Mouse (Mus musculus): ENCODE measurements around the gene Mib2. TPM values are rescaled to one million over a fixed set of nuclear protein-coding genes. Genes with fewer than 3 reads are reported as not detected.
"Not testable (repeated sequence)": the region's sequence is repeated elsewhere in the genome, so short reads cannot be mapped to it uniquely, and the experiment has no call there.

The Mib2 gene
- polyA plus RNA-seq, 1 experiment from 2014 or later = 61.0 TPM

DNA sequence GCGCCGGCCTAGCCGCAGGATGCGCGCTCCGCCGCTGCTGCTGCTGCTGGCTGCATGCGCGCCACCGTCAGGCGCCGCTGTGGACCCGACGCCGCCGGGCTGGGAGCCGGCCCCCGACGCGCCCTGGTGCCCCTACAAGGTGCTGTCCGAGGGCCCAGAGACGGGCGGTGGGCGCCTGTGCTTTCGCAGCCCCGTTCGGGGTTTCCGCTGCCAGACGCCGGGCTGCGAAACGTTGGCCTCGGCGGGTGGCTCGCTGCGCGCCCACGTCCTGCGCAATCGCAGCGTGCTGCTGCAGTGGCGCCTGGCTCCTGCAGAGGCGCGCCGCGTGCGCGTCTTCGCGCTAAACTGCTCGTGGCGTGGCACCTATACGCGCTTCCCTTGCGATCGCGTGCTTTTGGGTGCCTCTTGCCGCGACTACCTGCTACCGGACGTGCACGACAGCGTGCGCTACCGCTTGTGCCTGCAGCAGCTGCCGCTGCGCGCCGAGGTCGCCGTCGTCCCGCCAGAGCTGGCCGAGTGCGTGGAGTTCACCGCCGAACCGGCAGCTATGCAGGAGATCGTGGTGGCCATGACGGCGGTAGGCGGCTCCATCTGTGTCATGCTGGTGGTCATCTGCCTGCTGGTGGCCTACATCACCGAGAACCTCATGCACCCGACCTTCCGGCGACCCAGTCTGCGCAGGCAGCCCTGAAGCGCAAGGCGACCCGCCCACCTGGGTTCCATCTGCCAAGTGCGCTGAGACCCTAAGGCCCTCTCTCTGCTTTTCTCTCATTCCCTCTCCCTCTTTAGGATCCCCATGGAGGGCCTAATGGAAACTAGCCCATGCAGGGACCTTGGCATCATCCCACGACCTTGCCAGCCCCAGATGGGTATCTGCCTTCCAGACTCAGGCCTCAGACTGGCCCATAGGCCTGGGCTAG is 25.7 kb upstream of the Mib2 start:
- peaks cover 30% of the 10 kb centered on the region for H3K4me1 ChIP-seq
- 0 out of 2 replicates have a peak, but pooled peaks cover 2% of the 10 kb centered on the region for H3K27me3 ChIP-seq (replicated peaks)
- H3K9ac ChIP-seq = peak overlapping the region; percentile 84
- H3K4me3 ChIP-seq = peak overlapping the region; percentile 55
- ATAC-seq (replicated peaks) = peak; percentile 84
- H3K4me2 ChIP-seq = peak overlapping the region; percentile 85
- WGBS = under 1% methylated on average over 79 of the region's 92 CpGs
- H3K36me3 ChIP-seq (replicated peaks) = no peaks in the 10 kb centered on the region
- H3K9me3 ChIP-seq = no peaks in the 10 kb centered on the region
- peak overlapping the region; percentile 97 for H3K27ac ChIP-seq

DNA sequence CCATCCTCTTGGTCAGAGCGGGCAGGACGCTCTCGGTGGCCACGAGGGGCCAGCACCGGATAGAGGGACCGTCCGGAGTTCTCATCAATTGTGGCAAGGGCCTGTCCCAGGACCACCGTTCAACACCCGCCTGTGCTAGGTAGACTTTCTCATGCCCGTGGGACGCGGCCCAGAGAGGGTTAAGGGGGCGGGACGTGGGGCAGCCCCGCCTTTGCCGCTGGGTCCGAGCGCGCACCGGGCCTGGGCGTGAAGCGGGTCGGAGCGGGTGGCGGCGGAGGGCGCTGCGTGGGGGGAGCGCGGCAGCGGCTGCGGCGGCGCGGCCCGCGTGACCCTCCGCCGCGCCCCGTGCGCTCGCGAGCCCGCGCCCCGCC is 25.1 kb upstream of the Mib2 start, which contains the start of gene Fndc10:
Gene Fndc10, plus strand, starts transcription at position 232 of the 371 bp plus-strand sequence.
- H3K27ac ChIP-seq = peak within 1 kb of the TSS; percentile 97
- ATAC-seq (replicated peaks) = peak; percentile 91
- peak within 1 kb of the TSS; percentile 85 for H3K4me2 ChIP-seq
- H3K9me3 ChIP-seq = no peaks in the 10 kb centered on the region
- peaks cover 30% of the 10 kb centered on the region for H3K4me1 ChIP-seq
- no peaks in the 10 kb centered on the region for H3K36me3 ChIP-seq (replicated peaks)
- H3K9ac ChIP-seq = peak within 1 kb of the TSS; percentile 84
- H3K27me3 ChIP-seq (replicated peaks) = 0 out of 2 replicates have a peak, but pooled peaks cover 2% of the 10 kb centered on the region
- peak within 1 kb of the TSS; percentile 55 for H3K4me3 ChIP-seq
- under 1% methylated on average over 26 of the region's 47 CpGs for WGBS

DNA sequence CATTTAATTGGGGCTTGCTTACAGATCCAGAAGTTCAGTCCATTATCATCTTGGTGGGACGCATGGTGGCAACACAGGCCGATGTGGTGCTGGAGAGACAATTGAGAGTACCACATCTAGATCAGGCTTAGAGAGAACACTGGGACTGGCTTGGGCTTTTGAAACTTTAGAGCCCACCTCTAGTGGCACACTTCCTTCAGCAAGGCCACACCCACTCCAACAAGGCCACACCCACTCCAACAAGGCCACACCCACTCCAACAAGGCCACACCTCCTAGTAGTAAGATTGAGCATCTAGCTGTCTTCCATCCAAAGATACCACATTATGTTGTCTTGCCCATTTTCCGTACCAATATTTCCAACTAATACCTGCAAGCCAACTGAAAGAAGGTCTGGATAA is 23.4 kb upstream of the Mib2 start:
- no peak overlapping the region for H3K9ac ChIP-seq
- 0 out of 2 replicates have a peak, but pooled peaks cover 2% of the 10 kb centered on the region for H3K27me3 ChIP-seq (replicated peaks)
- no peak for ATAC-seq (replicated peaks)
- 96% methylated on average over 3 of the region's 3 CpGs for WGBS
- H3K4me1 ChIP-seq = peaks cover 30% of the 10 kb centered on the region
- H3K36me3 ChIP-seq (replicated peaks) = no peaks in the 10 kb centered on the region
- no peak overlapping the region for H3K27ac ChIP-seq
- no peak overlapping the region for H3K4me3 ChIP-seq
- H3K9me3 ChIP-seq = no peaks in the 10 kb centered on the region
- no peak overlapping the region for H3K4me2 ChIP-seq

DNA sequence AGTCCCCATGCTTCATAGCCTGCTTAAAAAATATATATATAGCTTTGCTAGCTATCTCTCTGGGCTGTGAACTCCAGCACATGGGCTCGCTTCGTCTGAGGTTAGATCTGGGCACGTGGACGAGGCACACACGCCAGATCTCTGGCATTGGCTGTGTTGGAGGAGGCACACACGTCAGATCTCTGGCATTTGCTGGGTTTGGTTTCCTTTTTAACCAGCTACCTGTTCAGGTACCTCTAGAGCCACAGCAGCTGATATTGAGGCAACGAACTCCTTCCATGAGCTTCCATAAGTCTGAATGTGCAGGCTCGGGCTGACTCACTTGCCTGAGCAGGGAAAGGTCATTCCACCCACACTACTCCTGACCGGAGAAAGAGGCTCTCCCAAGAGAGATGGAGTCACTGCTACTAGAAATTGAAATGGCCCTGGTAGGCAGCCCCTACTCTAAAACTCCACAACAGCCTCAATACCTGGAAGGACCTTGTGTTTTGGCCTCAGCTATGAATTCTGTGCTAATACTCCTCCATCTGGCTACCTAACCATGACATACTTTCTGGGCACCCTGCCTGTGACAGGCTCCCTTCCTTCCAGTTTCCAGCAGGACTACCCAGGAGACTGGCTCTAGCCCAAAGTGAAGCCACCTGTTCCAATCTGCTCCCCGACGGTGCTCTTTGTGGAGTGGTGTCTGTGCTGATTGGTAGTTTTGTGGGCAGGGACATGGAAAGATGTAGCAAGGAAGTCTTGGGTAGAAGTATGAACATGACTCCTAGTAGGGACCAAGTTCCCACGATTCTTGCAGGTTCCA is 21.8 kb upstream of the Mib2 start:
- H3K36me3 ChIP-seq (replicated peaks) = no peaks in the 10 kb centered on the region
- H3K4me3 ChIP-seq = no peak overlapping the region
- H3K4me1 ChIP-seq = peaks cover 15% of the 10 kb centered on the region
- H3K4me2 ChIP-seq = no peak overlapping the region
- no peak for ATAC-seq (replicated peaks)
- 78% methylated on average over 12 of the region's 12 CpGs for WGBS
- H3K27ac ChIP-seq = no peak overlapping the region
- no peak overlapping the region for H3K9ac ChIP-seq
- no peaks in the 10 kb centered on the region for H3K9me3 ChIP-seq
- 0 out of 2 replicates have a peak, but pooled peaks cover 2% of the 10 kb centered on the region for H3K27me3 ChIP-seq (replicated peaks)

DNA sequence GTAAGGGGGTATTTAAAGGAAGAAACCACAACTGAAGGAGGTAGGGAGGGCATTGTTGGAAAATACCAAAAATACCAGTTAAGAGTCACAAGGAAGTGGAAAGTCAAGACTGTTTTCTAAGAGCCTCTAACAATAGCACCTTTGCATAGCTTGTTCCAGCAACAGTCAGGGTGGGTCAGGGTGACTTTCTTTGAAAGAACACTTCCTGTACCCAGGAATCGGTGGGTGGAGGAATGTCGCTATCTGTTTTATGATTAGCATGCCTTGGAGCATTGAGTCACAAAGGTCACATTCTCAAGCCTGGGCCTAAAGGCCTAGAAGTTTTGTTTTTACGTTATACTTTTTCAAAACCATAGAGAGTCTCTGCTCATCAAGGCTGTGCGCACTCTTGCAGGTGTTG is 18.8 kb upstream of the Mib2 start:
- H3K27me3 ChIP-seq (replicated peaks); H3K9ac ChIP-seq; H3K27ac ChIP-seq; H3K4me3 ChIP-seq; H3K9me3 ChIP-seq; H3K4me2 ChIP-seq; ATAC-seq (replicated peaks); H3K4me1 ChIP-seq; H3K36me3 ChIP-seq (replicated peaks): not testable (repeated sequence)
- WGBS = 92% methylated on average over 4 of the region's 4 CpGs

DNA sequence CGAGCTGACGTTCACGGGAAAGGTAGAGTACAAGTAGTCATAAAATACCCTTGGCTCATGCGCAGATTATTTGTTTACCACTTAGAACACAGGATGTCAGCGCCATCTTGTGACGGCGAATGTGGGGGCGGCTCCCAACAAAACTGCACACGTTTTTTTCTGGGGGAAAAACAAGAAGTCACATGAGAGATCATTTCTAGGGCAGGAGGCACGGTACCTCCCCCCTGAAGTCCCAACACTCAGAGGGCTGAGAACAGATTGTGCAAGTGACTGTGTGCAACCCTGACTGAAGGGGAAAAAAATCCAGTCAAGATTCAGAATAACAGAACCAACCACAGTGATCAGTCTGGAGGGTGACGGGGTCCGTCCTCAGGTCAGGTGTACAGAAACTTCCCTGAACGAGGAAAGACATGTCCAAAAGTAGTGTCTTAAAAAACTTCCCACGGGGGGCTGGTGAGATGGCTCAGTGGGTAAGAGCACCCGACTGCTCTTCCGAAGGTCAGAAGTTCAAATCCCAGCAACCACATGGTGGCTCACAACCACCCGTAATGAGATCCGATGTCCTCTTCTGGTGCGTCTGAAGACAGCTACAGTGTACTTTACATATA is 14.8 kb upstream of the Mib2 start:
- not testable (repeated sequence) for ATAC-seq (replicated peaks); H3K4me2 ChIP-seq; H3K27ac ChIP-seq; H3K27me3 ChIP-seq (replicated peaks); H3K36me3 ChIP-seq (replicated peaks); H3K9ac ChIP-seq; H3K4me1 ChIP-seq; H3K4me3 ChIP-seq; H3K9me3 ChIP-seq
- 90% methylated on average over 16 of the region's 19 CpGs for WGBS

DNA sequence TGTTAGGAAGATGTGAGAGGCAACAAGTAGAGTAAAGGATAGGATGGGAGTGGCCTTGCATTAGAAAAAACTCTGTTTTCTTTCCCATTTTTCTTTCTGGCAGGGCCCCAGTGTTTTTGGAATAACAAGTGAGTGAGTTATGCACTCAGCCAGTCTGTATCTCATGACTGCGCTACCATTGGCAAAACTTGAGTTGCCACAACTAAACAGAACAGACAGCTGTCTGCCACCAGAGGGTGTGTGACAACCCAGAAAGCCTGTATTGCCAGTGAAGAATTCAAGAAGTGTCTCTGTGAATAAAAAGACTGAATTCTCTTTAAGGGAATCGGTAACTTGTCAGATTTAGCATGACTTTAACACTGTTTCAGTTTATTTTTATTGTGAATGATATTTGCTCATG is 7.0 kb upstream of the Mib2 start:
- WGBS = 79% methylated on average over 2 of the region's 2 CpGs
- Histone ChIP-seq H3K36me3 (replicated peaks) (no peaks in the 10 kb centered on the region), H3K9me3 (no peaks in the 10 kb centered on the region), H3K27ac (no peak overlapping the region), H3K4me2 (no peak overlapping the region), H3K4me3 (no peak overlapping the region), H3K9ac (no peak overlapping the region), H3K27me3 (replicated peaks) (no peaks in the 10 kb centered on the region), H3K4me1 (no peaks in the 10 kb centered on the region)
- ATAC-seq (replicated peaks) = no peak

DNA sequence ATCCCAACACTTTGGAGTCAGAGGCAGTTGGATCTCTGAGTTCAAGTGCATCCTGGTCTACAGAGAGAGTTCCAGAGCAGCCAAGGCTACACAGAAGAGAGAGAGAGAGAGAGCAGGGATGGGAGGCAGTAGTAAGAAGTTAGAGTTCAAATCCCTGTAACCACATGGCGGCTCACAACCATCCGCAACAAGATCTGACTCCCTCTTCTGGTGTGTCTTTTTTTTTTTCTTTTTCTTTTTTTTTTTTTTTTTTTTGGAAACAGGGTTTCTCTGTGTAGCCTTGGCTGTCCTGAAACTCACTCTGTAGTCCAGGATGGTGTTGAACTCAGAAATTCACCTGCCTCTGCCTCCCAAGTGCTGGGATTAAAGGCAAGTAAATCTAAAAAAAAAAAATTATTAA is 3.1 kb upstream of the Mib2 start:
- no peak for ATAC-seq (replicated peaks)
- Histone ChIP-seq H3K4me2 (no peak overlapping the region), H3K27ac (no peak overlapping the region), H3K9ac (no peak overlapping the region), H3K36me3 (replicated peaks) (no peaks in the 10 kb centered on the region), H3K4me3 (no peak overlapping the region), H3K27me3 (replicated peaks) (no peaks in the 10 kb centered on the region), H3K9me3 (no peaks in the 10 kb centered on the region), H3K4me1 (peaks cover 15% of the 10 kb centered on the region)
- 59% methylated on average over 2 of the region's 2 CpGs for WGBS

DNA sequence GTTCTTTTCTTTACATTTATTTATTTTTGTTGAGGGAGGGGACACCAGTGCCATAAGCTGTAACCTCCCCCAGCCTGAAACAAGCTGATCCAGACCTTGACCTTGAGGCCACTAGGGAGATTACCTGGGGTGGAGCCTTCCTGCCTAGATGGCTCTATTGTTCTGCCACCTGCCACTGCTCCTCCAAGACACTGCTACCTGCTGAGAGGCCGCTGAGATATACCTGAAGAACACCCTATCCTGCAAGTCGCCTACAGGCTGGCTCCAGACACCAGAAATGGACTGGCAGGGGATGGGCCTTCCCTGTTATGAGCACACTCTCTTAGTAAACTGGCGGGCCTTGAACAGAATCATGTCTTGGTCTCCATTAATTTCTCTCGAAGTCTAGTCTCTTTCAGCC is 1.2 kb upstream of the Mib2 start:
- H3K9me3 ChIP-seq; H3K36me3 ChIP-seq (replicated peaks); H3K4me3 ChIP-seq; H3K27ac ChIP-seq; H3K27me3 ChIP-seq (replicated peaks); H3K4me2 ChIP-seq; H3K9ac ChIP-seq; ATAC-seq (replicated peaks): not testable (repeated sequence)
- WGBS = 61% methylated on average over 4 of the region's 4 CpGs
- H3K4me1 ChIP-seq = peaks cover 21% of the 10 kb centered on the region

DNA sequence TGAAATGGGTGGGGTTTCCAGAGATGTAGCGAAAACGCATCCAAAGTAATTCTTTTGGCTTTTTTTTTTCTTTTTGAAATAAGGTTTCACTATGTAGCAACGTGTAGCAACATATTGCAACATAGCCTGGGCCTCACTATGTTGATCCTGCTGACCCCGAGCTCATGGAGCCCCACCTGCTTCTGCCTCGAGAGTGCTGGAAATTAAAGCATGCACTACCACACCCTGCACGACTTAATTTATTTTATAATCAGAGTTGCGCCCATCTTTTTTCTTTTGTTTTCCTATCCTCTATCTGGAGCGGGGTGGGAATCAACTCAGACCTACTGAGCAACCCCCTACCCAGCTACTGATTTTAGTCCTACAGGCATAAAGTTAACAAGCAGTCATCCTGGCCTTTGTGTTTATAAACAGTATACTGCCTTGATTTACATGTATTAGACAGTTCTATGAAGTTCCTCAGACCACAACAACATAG is 639 bp upstream of the Mib2 start:
- H3K36me3 ChIP-seq (replicated peaks) = 0 out of 2 replicates have a peak, but pooled peaks cover 3% of the 10 kb centered on the region
- peak overlapping the region; percentile 94 for H3K4me2 ChIP-seq
- H3K27ac ChIP-seq = peak overlapping the region; percentile 87; the same call in 1 of the 2 replicates
- no peaks in the 10 kb centered on the region for H3K27me3 ChIP-seq (replicated peaks)
- H3K9ac ChIP-seq = peak overlapping the region; percentile 95; the same call in 1 of the 2 replicates
- H3K4me3 ChIP-seq = peak overlapping the region; percentile 98
- 1% methylated on average over 8 of the region's 8 CpGs for WGBS
- peaks cover 21% of the 10 kb centered on the region for H3K4me1 ChIP-seq
- no peaks in the 10 kb centered on the region for H3K9me3 ChIP-seq
- peak; percentile 38 for ATAC-seq (replicated peaks)

DNA sequence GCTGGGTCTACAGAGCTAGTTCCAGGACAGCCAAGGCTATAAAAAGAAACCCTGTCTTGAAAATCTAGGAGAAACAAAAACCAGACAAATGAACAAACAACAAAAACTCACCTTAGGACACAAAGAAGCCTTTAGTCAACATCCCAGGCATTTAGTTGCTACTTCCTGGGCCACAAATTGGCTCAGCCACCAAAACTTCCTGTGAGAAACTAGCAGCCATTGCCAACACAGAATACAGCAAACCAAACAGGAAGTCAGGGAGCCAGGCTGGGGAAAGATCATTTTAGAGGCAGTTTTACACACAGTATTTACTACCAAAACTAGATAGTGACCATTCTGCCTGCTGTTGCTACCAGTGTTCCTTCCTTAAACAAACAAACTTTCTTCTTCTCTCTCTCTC is 2.1 kb downstream of the Mib2 start:
- no peaks in the 10 kb centered on the region for H3K27me3 ChIP-seq (replicated peaks)
- ATAC-seq (replicated peaks) = no peak
- no peak overlapping the region for H3K4me3 ChIP-seq
- peaks cover 21% of the 10 kb centered on the region for H3K4me1 ChIP-seq
- H3K4me2 ChIP-seq = no peak overlapping the region
- H3K9me3 ChIP-seq = no peaks in the 10 kb centered on the region
- H3K9ac ChIP-seq = no peak overlapping the region
- 0 out of 2 replicates have a peak, but pooled peaks cover 12% of the 10 kb centered on the region for H3K36me3 ChIP-seq (replicated peaks)
- H3K27ac ChIP-seq = no peak overlapping the region

DNA sequence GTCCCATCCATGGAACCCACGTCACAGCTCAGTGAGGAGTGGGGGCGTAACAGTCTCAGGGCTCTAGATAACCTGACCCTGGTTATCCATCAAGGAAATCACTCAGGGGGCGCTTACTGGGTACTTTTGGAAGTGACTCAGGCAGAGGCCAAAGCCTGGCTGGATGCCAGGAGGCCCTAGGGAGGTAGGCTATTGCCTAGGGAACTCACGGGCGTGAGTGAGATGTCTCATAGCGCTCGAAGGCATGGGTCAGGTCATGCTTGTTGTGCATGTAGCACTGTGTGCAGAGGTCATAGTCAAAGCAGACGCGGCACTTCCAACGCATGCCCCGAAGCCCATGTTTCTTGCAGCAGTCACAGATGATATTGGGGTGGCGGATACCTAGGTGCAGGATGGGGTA is 8.4 kb downstream of the Mib2 start:
- no peak for ATAC-seq (replicated peaks)
- no peaks in the 10 kb centered on the region for H3K4me1 ChIP-seq
- H3K9ac ChIP-seq = no peak overlapping the region
- no peaks in the 10 kb centered on the region for H3K9me3 ChIP-seq
- H3K4me2 ChIP-seq = no peak overlapping the region
- peaks cover 11% of the 10 kb centered on the region for H3K27me3 ChIP-seq (replicated peaks)
- 92% methylated on average over 12 of the region's 12 CpGs for WGBS
- H3K36me3 ChIP-seq (replicated peaks) = peaks cover 32% of the 10 kb centered on the region; the same call in 1 of the 2 replicates
- no peak overlapping the region for H3K27ac ChIP-seq
- H3K4me3 ChIP-seq = no peak overlapping the region
